ENCODE assay signal across 9 mouse cellular contexts in the genomic region with DNA sequence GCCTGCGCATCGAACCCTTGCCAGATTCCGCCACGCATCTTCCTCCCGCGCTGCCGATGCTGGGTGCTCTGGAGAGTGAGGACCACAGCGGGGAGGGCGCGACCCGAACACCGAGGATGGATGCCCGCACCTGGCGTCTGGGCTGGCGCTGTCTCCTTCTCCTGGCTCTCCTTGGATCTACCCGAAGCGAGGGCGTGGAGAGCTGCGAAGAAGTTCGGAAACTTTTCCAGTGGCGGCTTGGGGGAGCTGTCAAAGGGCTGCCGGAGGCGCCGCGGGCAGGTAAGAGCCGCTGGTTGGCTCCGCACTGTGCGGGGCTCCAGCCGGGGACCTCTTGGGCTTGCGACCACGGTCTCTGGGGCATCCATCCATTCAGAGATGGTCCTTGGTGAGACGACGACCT. TPM values are rescaled to one million over a fixed set of nuclear protein-coding genes. Genes with fewer than 3 reads are reported as not detected.
DNase-seq lines count a peak whose midpoint lies in the region; ATAC-seq and TF ChIP-seq lines count a peak whose summit lies in the region.
"Had no signal": no experiment of that assay in that cellular context is flagged by ENCODE, and none has a peak within 500 bp of the region (broad histone marks: within the 10 kb centered on the region; RNA-seq: fewer than 3 reads in every experiment).

No protein-coding gene starts in this region.

- intact Hi-C loops in gastrocnemius, postnatal 14 days (cut with DNase I; ENCODE audit: low total_unique reads): no loop called here

- TF ChIP-seq POLR2A in ES-Bruce4 (IDR thresholded peaks at IDR 0.05; ENCODE audit: insufficient read depth, low read length): no peak

- peak; percentile 6 for DNase-seq in gastrocnemius, postnatal 14 days
- no peak for DNase-seq in gastrocnemius, adult 18-20 months (ENCODE audit: low spot score)
- peak; percentile 28 for DNase-seq in kidney, postnatal 10 days
- no peak for DNase-seq in MN1 (ENCODE audit: low spot score)
- DNase-seq in cerebellum, postnatal 4 days (ENCODE audit: low spot score in 2 of 2): no peak

- peak overlapping the region; percentile 98 for H3K4me2 ChIP-seq in forebrain, embryonic 12.5 days
- peak overlapping the region; percentile 87 for H3K4me2 ChIP-seq in midbrain, embryonic 12.5 days (replicated peaks)

- H3K36me3 ChIP-seq in ES-Bruce4 (ENCODE audit: control insufficient read depth, insufficient read depth, low read length, poor library complexity, severe bottlenecking): no peaks in the 10 kb centered on the region
- no peaks in the 10 kb centered on the region for H3K36me3 ChIP-seq in forebrain, embryonic 12.5 days (replicated peaks)
- H3K36me3 ChIP-seq in midbrain, embryonic 12.5 days: no peaks in the 10 kb centered on the region

- peak overlapping the region; percentile 19; the same call in 1 of the 2 replicates for H3K9ac ChIP-seq in ES-Bruce4 (ENCODE audit: low read depth, poor library complexity, severe bottlenecking)
- H3K9ac ChIP-seq in forebrain, embryonic 12.5 days: peak overlapping the region; percentile 52
- H3K9ac ChIP-seq in midbrain, embryonic 12.5 days (replicated peaks): peak overlapping the region; percentile 59

- ATAC-seq in forebrain, embryonic 12.5 days (ENCODE audit: low FRiP score): peak; percentile 49
- no peak; the same call in 1 of the 2 replicates for ATAC-seq in midbrain, embryonic 12.5 days (ENCODE audit: low FRiP score, low read depth)

- no peak for TF ChIP-seq EP300 in ES-Bruce4 (IDR thresholded peaks at IDR 0.05; ENCODE audit: insufficient read depth, low read depth, low read length)

- peak overlapping the region; percentile 69 for H3K4me3 ChIP-seq in ES-Bruce4 (ENCODE audit: low read depth, low read length)
- H3K4me3 ChIP-seq in forebrain, embryonic 12.5 days (replicated peaks): peak overlapping the region; percentile 52
- H3K4me3 ChIP-seq in midbrain, embryonic 12.5 days: peak overlapping the region; percentile 69

- peaks cover 9% of the 10 kb centered on the region for H3K27me3 ChIP-seq in ES-Bruce4 (ENCODE audit: control insufficient read depth, insufficient read depth, low read length, poor library complexity, severe bottlenecking)
- peaks cover 45% of the 10 kb centered on the region for H3K27me3 ChIP-seq in forebrain, embryonic 12.5 days
- H3K27me3 ChIP-seq in midbrain, embryonic 12.5 days: peaks cover 35% of the 10 kb centered on the region

- H3K27ac ChIP-seq in ES-Bruce4 (ENCODE audit: insufficient read depth, low read length): no peak overlapping the region
- no peak overlapping the region for H3K27ac ChIP-seq in forebrain, embryonic 12.5 days
- H3K27ac ChIP-seq in midbrain, embryonic 12.5 days (replicated peaks): no peak overlapping the region

- 0% methylated on average over 33 of the region's 33 CpGs for WGBS in forebrain, embryonic 12.5 days
- under 1% methylated on average over 33 of the region's 33 CpGs for WGBS in midbrain, embryonic 12.5 days

- H3K4me1 ChIP-seq in ES-Bruce4 (ENCODE audit: control insufficient read depth, insufficient read depth, low read length): no peaks in the 10 kb centered on the region
- H3K4me1 ChIP-seq in forebrain, embryonic 12.5 days: peaks cover 6% of the 10 kb centered on the region
- peaks cover 4% of the 10 kb centered on the region; the same call in 1 of the 2 replicates for H3K4me1 ChIP-seq in midbrain, embryonic 12.5 days

- H3K9me3 ChIP-seq in ES-Bruce4 (replicated peaks; ENCODE audit: control insufficient read depth, insufficient read depth, low read length, poor library complexity, severe bottlenecking): no peaks in the 10 kb centered on the region
- no peaks in the 10 kb centered on the region for H3K9me3 ChIP-seq in forebrain, embryonic 12.5 days
- H3K9me3 ChIP-seq in midbrain, embryonic 12.5 days: no peaks in the 10 kb centered on the region

- TF ChIP-seq CTCF in ES-Bruce4 (IDR thresholded peaks at IDR 0.05; ENCODE audit: low read depth, low read length): no peak

RNA-seq across cellular contexts. Expression of a gene that starts 0.5 kb away (rescaled TPM):
- not detected for total RNA-seq in gastrocnemius, postnatal 14 days (2021)
- total RNA-seq in gastrocnemius, adult 18-20 months (2021): not detected
- polyA plus RNA-seq in ES-Bruce4 (2011; ENCODE audit: insufficient read depth, insufficient read length, low read depth, missing spikeins): not detected in 2 replicates
- 0.91 and 1.3 TPM in 2 replicates for polyA plus RNA-seq in forebrain, embryonic 12.5 days (2016; fragmentation: Nextera tagmentation; extraction: Ambion mirVana)
- 1.4 and 1.5 TPM in 2 replicates for polyA plus RNA-seq in midbrain, embryonic 12.5 days (2016; fragmentation: Nextera tagmentation; extraction: Ambion mirVana)
- total RNA-seq: MEL had no signal

Comparison
In these comparisons a context has a peak if more than half of its experiments do, and no peak if none do; other contexts are left out.
1. DNase-seq: peak in gastrocnemius, postnatal 14 days (single experiment) and kidney, postnatal 10 days (single experiment); none in gastrocnemius, adult 18-20 months (single experiment), MN1 (single experiment) and cerebellum, postnatal 4 days (0 of 2).
2. Peak in every context shown above with its lines, with median percentiles within 50 percentile points of each other: H3K4me3 ChIP-seq and H3K9ac ChIP-seq.